Mouse (Mus musculus) limb, embryonic 13.5 days (tissue): ENCODE results near the gene Gpr21. TPM values are rescaled to one million over a fixed set of nuclear protein-coding genes. Genes with fewer than 3 reads are reported as not detected.
"Not testable (repeated sequence)": the region's sequence is repeated elsewhere in the genome, so short reads cannot be mapped to it uniquely, and the experiment has no call there.

Source experiments
- ATAC-seq: fragments of 200-750 bp; cut with Nextera tagmentation; 2 replicates; pipeline ENCODE4 v1.8.0; 2017; ENCODE audit warnings: low read depth, moderate number of reproducible peaks, moderate TSS enrichment; ENCODE audit not compliant: low FRiP score
- H3K27ac ChIP-seq: fragments of 300-500 bp; sonication (generic); 2 replicates; pipeline ENCODE4 v1.5.1; 2015; ENCODE audit warnings: inconsistent platforms, mild to moderate bottlenecking, moderate library complexity
- H3K27me3 ChIP-seq: fragments of 300-500 bp; sonication (generic); 2 replicates; pipeline ENCODE4 v1.6.1; 2015; ENCODE audit warnings: mild to moderate bottlenecking, inconsistent platforms
- H3K36me3 ChIP-seq: fragments of 300-500 bp; sonication (generic); 2 replicates; pipeline ENCODE4 v1.6.1; 2015; ENCODE audit warnings: inconsistent platforms, mild to moderate bottlenecking, moderate library complexity
- H3K4me1 ChIP-seq: fragments of 300-500 bp; sonication (generic); 2 replicates; pipeline ENCODE4 v1.6.1; 2015; ENCODE audit warnings: inconsistent platforms
- H3K4me2 ChIP-seq: fragments of 300-500 bp; sonication (generic); replicated peaks from 2 replicates; pipeline ENCODE4 v1.6.1; 2015; ENCODE audit warnings: inconsistent platforms, mild to moderate bottlenecking, moderate library complexity
- H3K4me3 ChIP-seq: fragments of 300-500 bp; sonication (generic); 2 replicates; pipeline ENCODE4 v1.5.1; 2015; ENCODE audit warnings: moderate library complexity, mild to moderate bottlenecking, inconsistent platforms
- H3K9ac ChIP-seq: fragments of 300-500 bp; sonication (generic); 2 replicates; pipeline ENCODE4 v1.6.1; 2015; ENCODE audit warnings: mild to moderate bottlenecking, inconsistent platforms
- H3K9me3 ChIP-seq: fragments of 300-500 bp; sonication (generic); 2 replicates; pipeline ENCODE4 v1.6.1; 2016; ENCODE audit warnings: inconsistent platforms
- WGBS: fragments of 180-500 bp; shearing (Covaris S2); methylation state at CpG from one replicate; pipeline ENCODE4 v1.1.7; 2015; 5-methylcytosine and 5-hydroxymethylcytosine counted together
- polyA plus RNA-seq: library from polyadenylated mRNA; unstranded; fragments of >200 nt; fragmentation: Nextera tagmentation; extraction: Ambion mirVana; gene quantifications from 2 replicates; pipeline ENCODE4 v1.2.1, GENCODE M21; 2015

Gene Gpr21
- polyA plus RNA-seq = 1.2 TPM in 2 replicates

DNA sequence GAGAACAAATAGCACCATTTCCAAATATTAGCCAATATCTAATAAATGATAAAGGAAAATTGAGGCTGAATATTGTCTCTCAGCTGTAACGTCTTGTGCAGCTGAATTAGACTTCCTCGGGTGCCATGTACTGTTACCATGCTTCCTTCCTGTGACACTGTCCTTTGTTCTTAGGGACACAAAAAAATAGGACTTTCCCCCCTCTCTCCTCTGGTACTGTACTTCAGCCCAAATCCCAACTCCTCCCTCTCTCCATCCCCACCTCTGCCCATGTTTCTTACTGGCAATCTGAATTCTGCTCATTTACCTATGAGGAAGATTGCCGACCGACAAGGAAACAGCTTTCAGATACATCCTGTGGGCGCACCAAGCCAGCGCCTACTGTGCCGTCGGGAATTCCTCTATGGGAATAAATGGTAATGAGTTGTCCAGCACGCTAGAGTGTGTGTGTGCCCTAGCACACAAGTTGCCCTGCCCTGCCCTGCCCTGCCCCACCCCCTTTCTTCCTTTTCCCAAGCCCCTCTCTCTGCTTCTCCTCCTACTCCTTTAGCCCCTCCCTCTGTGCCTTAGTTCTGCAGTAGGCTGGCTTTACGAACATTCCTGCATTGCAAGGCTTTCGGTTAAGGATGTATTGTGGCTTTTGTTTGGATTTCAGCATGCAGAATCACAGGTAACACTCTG is at the start of gene Gpr21:
Gene Gpr21, plus strand, starts transcription at position 303 of the 681 bp plus-strand sequence.
- H3K27me3 ChIP-seq = no peaks in the 10 kb centered on the region
- peaks cover 5% of the 10 kb centered on the region for H3K4me1 ChIP-seq
- no peak within 1 kb of the TSS for H3K27ac ChIP-seq
- 28% methylated on average over 11 of the region's 11 CpGs for WGBS
- H3K4me2 ChIP-seq = peak within 1 kb of the TSS; percentile 48
- H3K9ac ChIP-seq = no peak within 1 kb of the TSS
- no peaks in the 10 kb centered on the region for H3K9me3 ChIP-seq
- 0 out of 2 replicates have a peak, but pooled peaks have one; percentile 36 for ATAC-seq
- peak within 1 kb of the TSS; percentile 2; the same call in 1 of the 2 replicates for H3K4me3 ChIP-seq
- peaks cover 39% of the 10 kb centered on the region for H3K36me3 ChIP-seq

DNA sequence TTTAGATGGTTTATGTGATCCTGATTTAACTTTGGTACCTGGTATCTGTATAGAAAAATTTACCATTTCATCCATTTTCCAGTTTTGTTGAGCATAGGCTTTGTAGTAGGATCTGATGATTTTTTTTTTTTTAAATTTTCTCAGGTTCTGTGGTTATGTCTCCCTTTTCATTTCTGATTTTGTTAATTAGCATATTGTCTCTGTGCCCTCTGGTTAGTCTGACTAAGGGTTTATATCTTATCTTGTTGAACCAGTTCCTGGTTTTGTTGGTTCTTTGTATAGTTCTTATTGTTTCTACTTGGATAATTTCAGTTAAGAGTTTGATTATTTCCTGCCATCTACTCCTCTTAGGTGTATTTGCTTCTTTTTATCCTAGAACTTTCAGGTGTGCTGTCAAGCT is 36.6 kb upstream of the Gpr21 start:
- Histone ChIP-seq H3K36me3 (peaks cover 73% of the 10 kb centered on the region), H3K4me1 (no peaks in the 10 kb centered on the region), H3K4me2 (no peak overlapping the region), H3K27ac (no peak overlapping the region), H3K4me3 (no peak overlapping the region), H3K27me3 (no peaks in the 10 kb centered on the region), H3K9me3 (0 out of 2 replicates have a peak, but pooled peaks cover 7% of the 10 kb centered on the region), H3K9ac (no peak overlapping the region)
- no peak for ATAC-seq

DNA sequence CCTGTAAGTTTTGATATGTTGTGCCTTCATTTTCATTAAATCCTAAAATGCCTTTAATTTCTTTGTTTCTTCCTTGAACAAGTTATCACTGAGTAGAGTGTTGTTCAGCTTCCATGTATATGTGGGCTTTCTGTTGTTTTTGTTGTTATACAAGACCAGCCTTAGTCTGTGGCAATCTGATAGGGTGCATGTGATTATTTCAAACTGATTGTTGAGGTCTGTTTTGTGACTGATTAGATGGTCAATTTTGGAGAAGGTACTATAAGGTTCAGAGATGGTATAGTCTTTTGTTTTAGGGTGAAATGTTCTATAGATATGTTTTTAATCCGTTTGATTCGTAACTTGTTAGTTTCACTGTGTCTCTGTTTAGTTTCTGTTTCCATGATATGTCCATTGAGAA is 36.1 kb upstream of the Gpr21 start:
- no peak overlapping the region for H3K27ac ChIP-seq
- no peak overlapping the region for H3K4me3 ChIP-seq
- no peak overlapping the region for H3K4me2 ChIP-seq
- H3K27me3 ChIP-seq = no peaks in the 10 kb centered on the region
- 0 out of 2 replicates have a peak, but pooled peaks cover 7% of the 10 kb centered on the region for H3K9me3 ChIP-seq
- H3K36me3 ChIP-seq = peaks cover 75% of the 10 kb centered on the region
- WGBS = 97% methylated on average over 2 of the region's 2 CpGs
- H3K9ac ChIP-seq = no peak overlapping the region
- H3K4me1 ChIP-seq = no peaks in the 10 kb centered on the region
- ATAC-seq = no peak

DNA sequence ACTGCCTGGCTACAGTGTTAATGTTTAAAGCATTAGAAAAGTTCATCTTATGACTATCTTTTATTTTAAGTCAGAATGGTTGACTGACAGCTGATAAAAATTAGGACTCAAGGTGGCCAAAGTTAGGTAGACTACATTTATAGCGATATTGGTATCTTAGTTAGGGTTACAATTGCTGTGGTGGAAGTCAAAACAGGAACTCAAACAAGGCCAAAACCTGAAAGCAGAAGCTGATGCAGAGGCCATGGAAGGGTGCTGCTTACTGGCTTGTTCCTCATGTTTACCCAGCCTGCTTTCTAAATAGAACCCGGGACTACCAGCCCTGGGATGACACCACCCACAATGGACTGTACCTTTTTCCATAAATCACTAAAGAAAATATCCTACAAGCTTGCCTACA is 32.0 kb upstream of the Gpr21 start:
- 89% methylated on average over 2 of the region's 2 CpGs for WGBS
- peaks cover 59% of the 10 kb centered on the region for H3K36me3 ChIP-seq
- ATAC-seq = no peak

DNA sequence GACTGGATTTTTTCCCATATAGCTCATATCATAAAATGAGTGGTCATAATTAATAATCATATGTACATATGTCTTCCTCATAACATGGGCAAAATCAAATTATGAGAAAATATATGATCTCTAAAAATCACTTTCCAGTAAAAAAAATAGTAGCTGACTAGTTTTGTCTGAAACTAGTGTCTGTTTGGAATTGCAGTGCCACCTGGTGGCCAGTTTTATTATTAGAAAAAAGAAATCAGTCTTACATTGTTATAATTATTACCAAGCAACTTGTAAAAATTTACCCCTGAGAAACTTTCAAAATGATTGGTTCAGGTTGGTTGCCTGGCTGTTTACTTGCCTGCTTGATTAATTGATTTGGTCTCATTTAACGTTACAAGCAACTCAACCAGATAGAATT is 30.8 kb upstream of the Gpr21 start:
- WGBS = 81% methylated on average over 1 of the region's 1 CpGs
- Histone ChIP-seq H3K9me3 (no peaks in the 10 kb centered on the region), H3K36me3 (peaks cover 64% of the 10 kb centered on the region), H3K9ac (no peak overlapping the region), H3K4me2 (no peak overlapping the region), H3K4me1 (no peaks in the 10 kb centered on the region), H3K27me3 (no peaks in the 10 kb centered on the region), H3K4me3 (no peak overlapping the region), H3K27ac (no peak overlapping the region)
- no peak for ATAC-seq

More for the DNA sequence above, 32.0 kb upstream of the Gpr21 start:
- Histone ChIP-seq H3K4me1 (no peaks in the 10 kb centered on the region), H3K9ac (no peak overlapping the region), H3K4me2 (no peak overlapping the region), H3K27ac (no peak overlapping the region), H3K9me3 (no peaks in the 10 kb centered on the region), H3K27me3 (no peaks in the 10 kb centered on the region), H3K4me3 (no peak overlapping the region)

DNA sequence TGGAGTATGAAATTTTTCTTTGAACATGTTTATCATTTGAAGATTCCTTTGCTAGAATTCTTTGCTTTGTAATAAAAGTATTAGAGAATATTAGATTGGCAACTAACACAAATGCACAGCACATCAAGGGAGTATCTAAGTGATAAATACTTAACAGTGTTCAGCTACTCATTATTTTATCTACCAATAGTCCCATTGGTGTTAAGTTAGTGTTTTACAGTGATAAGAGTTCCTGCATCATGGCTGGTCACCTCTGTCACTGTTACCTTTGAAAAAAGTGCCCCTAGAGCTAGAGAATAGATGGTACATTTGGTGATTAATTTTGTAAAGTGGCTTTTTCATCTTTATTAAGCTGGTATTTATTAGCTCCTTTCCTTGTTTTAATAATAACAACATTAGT is 29.7 kb upstream of the Gpr21 start:
- H3K36me3 ChIP-seq = peaks cover 64% of the 10 kb centered on the region
- ATAC-seq = no peak
- H3K27ac ChIP-seq = no peak overlapping the region
- no peak overlapping the region for H3K4me2 ChIP-seq
- no peaks in the 10 kb centered on the region for H3K27me3 ChIP-seq
- no peaks in the 10 kb centered on the region for H3K9me3 ChIP-seq
- H3K4me3 ChIP-seq = no peak overlapping the region
- no peak overlapping the region for H3K9ac ChIP-seq
- no peaks in the 10 kb centered on the region for H3K4me1 ChIP-seq

DNA sequence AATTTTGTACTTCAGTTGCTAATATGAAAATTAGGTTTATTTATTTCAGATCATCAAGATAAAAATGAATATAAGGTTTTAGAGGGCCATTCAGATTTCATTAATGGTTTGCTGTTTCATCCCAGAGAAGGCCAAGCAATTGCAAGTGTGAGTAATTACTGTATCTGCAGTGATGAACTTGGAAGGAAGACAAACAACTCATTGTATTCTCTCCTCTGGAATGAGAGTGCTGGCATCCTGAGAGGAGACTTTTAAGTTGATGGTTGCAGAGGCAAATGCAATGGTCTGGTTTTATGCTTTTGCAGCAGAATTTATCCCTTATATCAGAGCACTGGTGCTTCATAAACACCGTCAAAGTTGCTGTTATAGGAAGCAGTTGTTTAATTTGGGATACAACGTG is 27.2 kb upstream of the Gpr21 start:
- Histone ChIP-seq H3K4me2 (no peak overlapping the region), H3K4me1 (no peaks in the 10 kb centered on the region), H3K4me3 (no peak overlapping the region), H3K36me3 (peaks cover 66% of the 10 kb centered on the region), H3K27me3 (no peaks in the 10 kb centered on the region), H3K27ac (no peak overlapping the region), H3K9me3 (no peaks in the 10 kb centered on the region), H3K9ac (no peak overlapping the region)
- 90% methylated on average over 2 of the region's 2 CpGs for whole genome bisulfite sequencing
- ATAC-seq = no peak

DNA sequence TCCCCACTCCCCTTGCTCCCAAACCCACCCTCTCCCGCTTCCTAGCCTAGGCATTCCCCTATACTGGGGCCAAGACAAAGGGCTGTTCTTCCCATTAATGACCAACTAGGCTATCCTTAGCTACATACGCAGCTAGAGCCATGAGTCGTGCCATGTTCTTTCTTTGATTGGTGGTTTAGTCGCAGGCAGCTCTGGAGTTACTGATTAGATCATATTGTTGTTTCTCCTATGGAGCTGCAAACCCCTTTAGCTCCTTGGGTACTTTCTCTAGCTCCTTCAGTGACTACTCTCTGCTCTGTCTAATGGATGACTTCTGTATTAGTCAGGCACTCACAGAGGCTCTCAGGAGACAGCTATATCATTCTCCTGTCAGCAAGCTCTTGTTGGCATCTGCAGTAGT is 18.8 kb upstream of the Gpr21 start:
- no peaks in the 10 kb centered on the region for H3K4me1 ChIP-seq
- no peak overlapping the region for H3K4me2 ChIP-seq
- H3K9me3 ChIP-seq = no peaks in the 10 kb centered on the region
- 94% methylated on average over 4 of the region's 4 CpGs for WGBS
- peaks cover 56% of the 10 kb centered on the region for H3K36me3 ChIP-seq
- ATAC-seq = no peak
- H3K27me3 ChIP-seq = no peaks in the 10 kb centered on the region
- no peak overlapping the region for H3K4me3 ChIP-seq
- H3K27ac ChIP-seq = no peak overlapping the region
- H3K9ac ChIP-seq = no peak overlapping the region

DNA sequence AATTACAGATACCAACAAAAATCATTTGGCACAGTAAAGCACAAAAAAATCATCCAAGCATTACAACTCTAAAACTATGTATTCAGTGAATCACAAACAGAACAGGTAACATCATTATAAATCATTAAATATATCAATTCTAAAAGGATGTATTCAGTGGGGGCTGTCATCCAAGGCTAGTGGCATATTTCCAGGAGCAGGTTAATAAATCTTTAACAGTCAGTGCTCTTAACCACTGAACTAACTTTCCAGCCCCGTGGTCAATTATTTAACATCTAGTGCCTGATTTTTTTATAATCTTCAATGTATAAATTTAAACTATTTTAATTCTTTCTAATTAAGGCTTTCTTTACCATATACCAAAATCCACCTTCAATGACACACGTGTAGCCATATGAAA is 10.3 kb upstream of the Gpr21 start:
- not testable (repeated sequence) for H3K27ac ChIP-seq, H3K9me3 ChIP-seq, H3K4me3 ChIP-seq, H3K4me1 ChIP-seq, ATAC-seq, H3K9ac ChIP-seq, H3K4me2 ChIP-seq, H3K27me3 ChIP-seq
- 82% methylated on average over 2 of the region's 2 CpGs for WGBS
- peaks cover 43% of the 10 kb centered on the region for H3K36me3 ChIP-seq

DNA sequence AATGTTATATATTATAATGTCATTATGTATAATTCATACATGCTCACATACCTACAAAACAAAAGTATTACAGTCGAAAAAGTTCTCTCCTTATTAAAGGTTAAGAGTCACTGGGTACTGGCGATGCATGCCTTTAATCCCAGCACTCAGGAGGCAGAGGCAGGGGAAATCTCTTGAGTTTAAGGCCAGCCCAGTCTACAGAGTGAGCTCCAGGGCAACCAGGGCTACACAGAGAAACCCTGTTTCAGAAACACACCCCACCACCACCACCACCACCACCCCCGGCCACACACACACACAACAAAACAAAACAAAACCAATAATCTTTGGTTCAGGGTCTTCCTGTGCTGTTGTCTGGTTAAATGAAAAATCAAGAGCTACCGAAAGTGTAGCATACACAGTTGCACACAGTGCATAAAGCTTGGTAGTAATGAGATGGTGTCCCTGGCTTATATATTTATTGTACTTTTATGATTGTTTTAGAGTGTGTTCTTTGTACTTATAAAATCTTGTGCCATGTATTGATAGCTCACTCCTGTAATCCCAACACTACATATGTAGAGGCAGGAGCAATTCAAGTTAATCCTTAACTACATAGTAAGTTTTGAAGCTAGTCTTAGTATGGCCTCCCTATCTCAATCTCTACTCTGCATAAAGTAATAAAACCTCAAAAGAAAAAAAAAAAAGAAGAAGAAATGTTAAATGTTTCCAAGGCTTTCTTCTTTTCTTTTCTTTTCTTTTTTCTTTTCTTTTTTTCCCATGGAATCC is 4.8 kb upstream of the Gpr21 start:
- Histone ChIP-seq H3K27ac (no peak overlapping the region), H3K4me3 (no peak overlapping the region), H3K27me3 (no peaks in the 10 kb centered on the region), H3K4me2 (no peak overlapping the region), H3K4me1 (peaks cover 3% of the 10 kb centered on the region), H3K9me3 (no peaks in the 10 kb centered on the region), H3K9ac (no peak overlapping the region), H3K36me3 (peaks cover 44% of the 10 kb centered on the region)
- ATAC-seq = no peak
- WGBS = 90% methylated on average over 4 of the region's 4 CpGs

DNA sequence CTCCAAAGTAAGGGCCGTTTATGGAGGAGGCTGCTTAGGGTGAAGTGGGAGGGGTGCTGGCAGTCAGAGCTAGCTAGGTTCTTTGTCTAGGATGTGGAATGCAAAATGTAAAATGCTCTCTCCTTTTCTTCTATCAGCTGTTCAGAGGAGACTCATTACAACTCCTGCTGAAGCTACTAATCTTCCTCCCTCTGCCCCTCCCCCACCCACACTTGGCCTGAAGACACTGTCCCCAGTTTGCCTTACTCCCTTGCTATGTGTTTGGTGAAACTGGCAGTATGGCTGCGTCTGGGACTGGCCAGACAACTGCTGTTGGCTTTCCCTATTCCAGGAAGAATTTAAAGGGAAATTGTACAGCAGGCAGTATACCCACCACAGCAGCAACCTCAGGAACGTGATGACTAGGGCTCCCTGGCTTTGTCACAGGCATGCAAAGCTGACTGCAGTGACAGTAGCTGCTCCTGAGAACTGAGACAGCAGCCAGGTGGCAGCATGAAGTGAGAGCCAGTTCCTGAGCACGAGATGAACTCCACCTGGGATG is 860 bp downstream of the Gpr21 start:
- no peak overlapping the region for H3K27ac ChIP-seq
- H3K9me3 ChIP-seq = no peaks in the 10 kb centered on the region
- H3K4me2 ChIP-seq = peak overlapping the region; percentile 48; the same call in 1 of the 2 replicates
- H3K27me3 ChIP-seq = no peaks in the 10 kb centered on the region
- peaks cover 34% of the 10 kb centered on the region for H3K36me3 ChIP-seq
- WGBS = 42% methylated on average over 4 of the region's 4 CpGs
- no peak overlapping the region for H3K9ac ChIP-seq
- H3K4me3 ChIP-seq = peak overlapping the region; percentile 2; the same call in 1 of the 2 replicates
- H3K4me1 ChIP-seq = peaks cover 5% of the 10 kb centered on the region
- ATAC-seq = peak; percentile 36; the same call in 1 of the 2 replicates

DNA sequence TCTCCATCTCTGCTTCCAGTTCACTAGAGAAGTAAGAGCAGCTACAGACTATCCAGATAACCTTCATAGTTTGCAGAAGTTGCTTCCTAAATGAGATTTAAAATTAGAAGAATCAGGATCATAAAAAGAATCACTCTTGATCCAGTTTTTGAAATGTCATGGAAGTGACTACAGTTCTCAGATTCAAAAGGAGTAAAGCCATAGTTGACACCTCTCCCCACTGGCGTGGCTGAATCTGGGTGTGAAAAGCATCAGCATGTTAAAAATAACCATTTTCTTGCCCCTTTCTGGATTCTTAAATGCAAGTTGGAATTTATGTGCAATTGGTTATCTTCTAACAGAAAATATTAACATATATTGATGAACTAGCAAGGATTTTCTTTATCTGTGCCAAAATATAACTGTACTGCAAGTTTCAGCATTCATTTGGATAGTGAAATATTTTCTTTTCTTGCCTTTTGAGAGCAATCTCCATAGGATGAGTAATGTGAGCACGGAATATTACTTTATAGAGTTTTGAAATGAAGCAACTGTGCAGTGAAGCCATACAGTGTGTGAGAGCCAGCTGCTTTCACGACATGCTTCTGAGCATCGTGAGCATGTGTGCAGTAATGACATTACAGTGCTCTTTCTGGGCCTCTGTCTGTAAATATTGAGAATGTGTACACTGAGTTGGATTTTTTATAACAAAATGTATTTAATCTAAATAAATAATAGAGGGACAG is 2.6 kb downstream of the Gpr21 start:
- Histone ChIP-seq H3K4me1 (peaks cover 5% of the 10 kb centered on the region), H3K9me3 (no peaks in the 10 kb centered on the region), H3K27me3 (no peaks in the 10 kb centered on the region), H3K9ac (no peak overlapping the region), H3K27ac (no peak overlapping the region), H3K4me3 (no peak overlapping the region), H3K4me2 (no peak overlapping the region), H3K36me3 (peaks cover 19% of the 10 kb centered on the region)
- ATAC-seq = no peak
- WGBS = 84% methylated on average over 4 of the region's 4 CpGs
